Mouse (Mus musculus) intestine, embryonic 15.5 days (tissue): ENCODE data around the gene Gpr75. TPM values are rescaled to one million over a fixed set of nuclear protein-coding genes. Genes with fewer than 3 reads are reported as not detected.

Experiments
- ATAC-seq: fragments of 200-750 bp; cut with Nextera tagmentation; 2 replicates; pipeline ENCODE4 v1.8.0; 2017; ENCODE audit warnings: moderate TSS enrichment, moderate library complexity
- H3K27ac ChIP-seq: fragments of 300-500 bp; sonication (generic); 2 replicates; pipeline ENCODE4 v1.5.1; 2015; ENCODE audit warnings: mild to moderate bottlenecking, inconsistent platforms
- H3K27me3 ChIP-seq: fragments of 300-500 bp; sonication (generic); replicated peaks from 2 replicates; pipeline ENCODE4 v1.6.1; 2015; ENCODE audit warnings: inconsistent platforms
- H3K36me3 ChIP-seq: fragments of 300-500 bp; sonication (generic); 2 replicates; pipeline ENCODE4 v1.6.1; 2015; ENCODE audit warnings: inconsistent platforms
- H3K4me1 ChIP-seq: fragments of 300-500 bp; sonication (generic); replicated peaks from 2 replicates; pipeline ENCODE4 v1.6.1; 2015; ENCODE audit warnings: inconsistent platforms
- H3K4me2 ChIP-seq: fragments of 300-500 bp; sonication (generic); replicated peaks from 2 replicates; pipeline ENCODE4 v1.6.1; 2015; ENCODE audit warnings: mild to moderate bottlenecking, inconsistent platforms
- H3K4me3 ChIP-seq: fragments of 300-500 bp; sonication (generic); replicated peaks from 2 replicates; pipeline ENCODE4 v1.5.1; 2015; ENCODE audit warnings: inconsistent platforms
- H3K9ac ChIP-seq: fragments of 300-500 bp; sonication (generic); 2 replicates; pipeline ENCODE4 v1.6.1; 2015; ENCODE audit warnings: inconsistent platforms
- H3K9me3 ChIP-seq: fragments of 300-500 bp; sonication (generic); 2 replicates; pipeline ENCODE4 v1.6.1; 2016; ENCODE audit warnings: inconsistent platforms
- WGBS: fragments of 180-500 bp; shearing (Covaris S2); methylation state at CpG from one replicate; pipeline ENCODE4 v1.1.7; 2015; 5-methylcytosine and 5-hydroxymethylcytosine counted together
- polyA plus RNA-seq: library from polyadenylated mRNA; unstranded; fragments of >200 nt; fragmentation: Nextera tagmentation; extraction: Ambion mirVana; gene quantifications from 2 replicates; pipeline ENCODE4 v1.2.1, GENCODE M21; 2015

Gpr75 gene
- polyA plus RNA-seq = 0.23 and 0.39 TPM in 2 replicates

- H3K9me3 ChIP-seq = no peaks in the 10 kb centered on the region
- H3K4me3 ChIP-seq = peak within 1 kb of the TSS; percentile 42
- H3K4me1 ChIP-seq = 0 out of 2 replicates have a peak, but pooled peaks cover 3% of the 10 kb centered on the region
- no peak within 1 kb of the TSS for H3K27ac ChIP-seq
- no peaks in the 10 kb centered on the region for H3K36me3 ChIP-seq
- WGBS = 4% methylated on average over 41 of the region's 41 CpGs
- peak within 1 kb of the TSS; percentile 89 for H3K4me2 ChIP-seq
- ATAC-seq = peak; percentile 98
- H3K27me3 ChIP-seq = no peaks in the 10 kb centered on the region
- peak within 1 kb of the TSS; percentile 38; the same call in 1 of the 2 replicates for H3K9ac ChIP-seq
Measured at GRCm38 (mm10) chr11:30885171-30885871, at the start of gene Gpr75, which contains the start of gene Asb3. Gene Gpr75, plus strand, starts transcription at chr11:30885358. Gene Asb3, plus strand, starts transcription at chr11:30885416.

- WGBS = 97% methylated on average over 2 of the region's 2 CpGs
- Histone ChIP-seq H3K36me3 (peaks cover 3% of the 10 kb centered on the region; the same call in 1 of the 2 replicates), H3K27me3 (no peaks in the 10 kb centered on the region), H3K4me1 (no peaks in the 10 kb centered on the region), H3K9me3 (no peaks in the 10 kb centered on the region), H3K4me3 (no peak overlapping the region), H3K27ac (no peak overlapping the region), H3K9ac (no peak overlapping the region), H3K4me2 (no peak overlapping the region)
- ATAC-seq = no peak
Measured at GRCm38 (mm10) chr11:30838793-30839192, 46.4 kb upstream of the Gpr75 start.

- H3K36me3 ChIP-seq = peaks cover 6% of the 10 kb centered on the region; the same call in 1 of the 2 replicates
- ATAC-seq = no peak
- no peak overlapping the region for H3K9ac ChIP-seq
- 91% methylated on average over 1 of the region's 1 CpGs for WGBS
- no peaks in the 10 kb centered on the region for H3K4me1 ChIP-seq
- H3K9me3 ChIP-seq = no peaks in the 10 kb centered on the region
- H3K4me2 ChIP-seq = no peak overlapping the region
- no peak overlapping the region for H3K27ac ChIP-seq
- no peak overlapping the region for H3K4me3 ChIP-seq
- H3K27me3 ChIP-seq = no peaks in the 10 kb centered on the region
Measured at GRCm38 (mm10) chr11:30844355-30844754, 40.8 kb upstream of the Gpr75 start.

GRCm38 (mm10) chr11:30872425-30872824 lies 12.7 kb upstream of the Gpr75 start:
- Histone ChIP-seq H3K9me3 (no peaks in the 10 kb centered on the region), H3K4me1 (no peaks in the 10 kb centered on the region), H3K4me2 (no peak overlapping the region), H3K9ac (no peak overlapping the region), H3K4me3 (no peak overlapping the region), H3K36me3 (peaks cover 7% of the 10 kb centered on the region; the same call in 1 of the 2 replicates), H3K27me3 (no peaks in the 10 kb centered on the region), H3K27ac (no peak overlapping the region)
- ATAC-seq = no peak

GRCm38 (mm10) chr11:30888153-30888552 lies 3.0 kb downstream of the Gpr75 start:
- no peak overlapping the region for H3K4me2 ChIP-seq
- no peak overlapping the region for H3K4me3 ChIP-seq
- 0 out of 2 replicates have a peak, but pooled peaks cover 3% of the 10 kb centered on the region for H3K4me1 ChIP-seq
- 87% methylated on average over 2 of the region's 2 CpGs for WGBS
- no peaks in the 10 kb centered on the region for H3K27me3 ChIP-seq
- H3K36me3 ChIP-seq = no peaks in the 10 kb centered on the region
- no peak for ATAC-seq
- H3K9me3 ChIP-seq = no peaks in the 10 kb centered on the region
- no peak overlapping the region for H3K27ac ChIP-seq
- H3K9ac ChIP-seq = no peak overlapping the region

- Histone ChIP-seq H3K4me3 (no peak overlapping the region), H3K36me3 (no peaks in the 10 kb centered on the region), H3K4me1 (no peaks in the 10 kb centered on the region), H3K27ac (no peak overlapping the region), H3K9ac (no peak overlapping the region), H3K4me2 (no peak overlapping the region), H3K9me3 (no peaks in the 10 kb centered on the region), H3K27me3 (no peaks in the 10 kb centered on the region)
- no peak for ATAC-seq
- 85% methylated on average over 1 of the region's 1 CpGs for WGBS
Measured at GRCm38 (mm10) chr11:30896201-30896600, 11.0 kb downstream of the Gpr75 start.

- no peak overlapping the region for H3K9ac ChIP-seq
- no peaks in the 10 kb centered on the region for H3K36me3 ChIP-seq
- H3K27me3 ChIP-seq = no peaks in the 10 kb centered on the region
- H3K9me3 ChIP-seq = no peaks in the 10 kb centered on the region
- ATAC-seq = no peak
- H3K4me2 ChIP-seq = no peak overlapping the region
- H3K4me1 ChIP-seq = no peaks in the 10 kb centered on the region
- H3K27ac ChIP-seq = no peak overlapping the region
- H3K4me3 ChIP-seq = no peak overlapping the region
Measured at GRCm38 (mm10) chr11:30899312-30899711, 14.2 kb downstream of the Gpr75 start.

- Histone ChIP-seq H3K4me3 (no peak overlapping the region), H3K4me2 (no peak overlapping the region), H3K9ac (no peak overlapping the region), H3K36me3 (no peaks in the 10 kb centered on the region), H3K9me3 (no peaks in the 10 kb centered on the region), H3K27me3 (no peaks in the 10 kb centered on the region), H3K27ac (no peak overlapping the region), H3K4me1 (no peaks in the 10 kb centered on the region)
- 87% methylated on average over 3 of the region's 3 CpGs for WGBS
- ATAC-seq = no peak
Measured at GRCm38 (mm10) chr11:30912311-30912710, 27.2 kb downstream of the Gpr75 start.

- Histone ChIP-seq H3K36me3 (no peaks in the 10 kb centered on the region), H3K9ac (no peak overlapping the region), H3K4me2 (no peak overlapping the region), H3K27me3 (no peaks in the 10 kb centered on the region), H3K9me3 (no peaks in the 10 kb centered on the region), H3K4me3 (no peak overlapping the region), H3K27ac (no peak overlapping the region), H3K4me1 (no peaks in the 10 kb centered on the region)
- WGBS = 57% methylated on average over 1 of the region's 1 CpGs
- no peak for ATAC-seq
Measured at GRCm38 (mm10) chr11:30920641-30921040, 35.5 kb downstream of the Gpr75 start.

GRCm38 (mm10) chr11:30923283-30923682 lies 38.1 kb downstream of the Gpr75 start:
- Histone ChIP-seq H3K9ac (no peak overlapping the region), H3K27ac (no peak overlapping the region), H3K4me1 (no peaks in the 10 kb centered on the region), H3K36me3 (no peaks in the 10 kb centered on the region), H3K4me3 (no peak overlapping the region), H3K9me3 (no peaks in the 10 kb centered on the region), H3K4me2 (no peak overlapping the region), H3K27me3 (no peaks in the 10 kb centered on the region)
- ATAC-seq = no peak
- WGBS = 97% methylated on average over 3 of the region's 3 CpGs

GRCm38 (mm10) chr11:30928079-30928478 lies 42.9 kb downstream of the Gpr75 start:
- no peak overlapping the region for H3K27ac ChIP-seq
- no peak overlapping the region for H3K4me2 ChIP-seq
- no peak overlapping the region for H3K9ac ChIP-seq
- no peaks in the 10 kb centered on the region for H3K36me3 ChIP-seq
- no peaks in the 10 kb centered on the region for H3K4me1 ChIP-seq
- no peaks in the 10 kb centered on the region for H3K27me3 ChIP-seq
- no peak for ATAC-seq
- H3K9me3 ChIP-seq = no peaks in the 10 kb centered on the region
- no peak overlapping the region for H3K4me3 ChIP-seq

- WGBS = 86% methylated on average over 1 of the region's 1 CpGs
Measured at GRCm38 (mm10) chr11:30928498-30928897, 43.3 kb downstream of the Gpr75 start.

More at GRCm38 (mm10) chr11:30928498-30928897, 43.3 kb downstream of the Gpr75 start:
- no peak overlapping the region for H3K9ac ChIP-seq
- no peak overlapping the region for H3K4me2 ChIP-seq
- H3K27me3 ChIP-seq = no peaks in the 10 kb centered on the region
- H3K27ac ChIP-seq = no peak overlapping the region
- no peak for ATAC-seq
- no peaks in the 10 kb centered on the region for H3K9me3 ChIP-seq
- no peaks in the 10 kb centered on the region for H3K36me3 ChIP-seq
- no peaks in the 10 kb centered on the region for H3K4me1 ChIP-seq
- no peak overlapping the region for H3K4me3 ChIP-seq
